Mouse (Mus musculus) hindbrain, embryonic 11.5 days (tissue): ENCODE measurements at regions not wholly inside any gene's neighbourhood (a gene's known extent, or its start where the extent isn't known, plus 50 kb on each side); places are given as distances from the start of the nearest gene placed in this dataset.
"Not testable (repeated sequence)": the region's sequence is repeated elsewhere in the genome, so short reads cannot be mapped to it uniquely, and the experiment has no call there.

Experiments used
- ATAC-seq: fragments of 200-750 bp; cut with Nextera tagmentation; 2 replicates; pipeline ENCODE4 v1.8.0; 2017; ENCODE audit warnings: mild to moderate bottlenecking, moderate TSS enrichment, moderate library complexity; ENCODE audit not compliant: low FRiP score
- DNase-seq: peaks from one replicate; pipeline ENCODE4 v3.0.0-alpha.2; 2015; ENCODE audit warnings: low spot score
- H3K27ac ChIP-seq: fragments of 300-500 bp; sonication (generic); 2 replicates; pipeline ENCODE4 v1.5.1; 2014; ENCODE audit warnings: mild to moderate bottlenecking, low read depth, low read length
- H3K27me3 ChIP-seq: fragments of 300-500 bp; sonication (generic); 2 replicates; pipeline ENCODE4 v1.6.1; 2014; ENCODE audit warnings: mild to moderate bottlenecking, low read length, moderate library complexity, mixed read lengths; ENCODE audit not compliant: control insufficient read depth, insufficient read depth
- H3K36me3 ChIP-seq: fragments of 300-500 bp; sonication (generic); 2 replicates; pipeline ENCODE4 v1.6.1; 2014; ENCODE audit warnings: mild to moderate bottlenecking, low read length, moderate library complexity, mixed read lengths; ENCODE audit not compliant: control insufficient read depth, insufficient read depth
- H3K4me1 ChIP-seq: fragments of 300-500 bp; sonication (generic); replicated peaks from 2 replicates; pipeline ENCODE4 v1.6.1; 2014; ENCODE audit warnings: low read length, mixed read lengths; ENCODE audit not compliant: control insufficient read depth, insufficient read depth
- H3K4me2 ChIP-seq: fragments of 300-500 bp; sonication (generic); replicated peaks from 2 replicates; pipeline ENCODE4 v1.6.1; 2014; ENCODE audit warnings: mild to moderate bottlenecking, low read depth, low read length
- H3K4me3 ChIP-seq: fragments of 300-500 bp; sonication (generic); 2 replicates; pipeline ENCODE4 v1.5.1; 2014; ENCODE audit warnings: low read depth, low read length
- H3K9ac ChIP-seq: fragments of 300-500 bp; sonication (generic); 2 replicates; pipeline ENCODE4 v1.6.1; 2014; ENCODE audit warnings: low read depth, low read length
- H3K9me3 ChIP-seq: fragments of 300-500 bp; sonication (generic); 2 replicates; pipeline ENCODE4 v1.6.1; 2016; ENCODE audit warnings: low read length; ENCODE audit not compliant: control insufficient read depth
- WGBS: fragments of 180-500 bp; shearing (Covaris S2); extraction: QIAGEN DNeasy Blood & Tissue Kit; methylation state at CpG from one replicate; pipeline ENCODE4 v1.1.7; 2014; 5-methylcytosine and 5-hydroxymethylcytosine counted together

DNA sequence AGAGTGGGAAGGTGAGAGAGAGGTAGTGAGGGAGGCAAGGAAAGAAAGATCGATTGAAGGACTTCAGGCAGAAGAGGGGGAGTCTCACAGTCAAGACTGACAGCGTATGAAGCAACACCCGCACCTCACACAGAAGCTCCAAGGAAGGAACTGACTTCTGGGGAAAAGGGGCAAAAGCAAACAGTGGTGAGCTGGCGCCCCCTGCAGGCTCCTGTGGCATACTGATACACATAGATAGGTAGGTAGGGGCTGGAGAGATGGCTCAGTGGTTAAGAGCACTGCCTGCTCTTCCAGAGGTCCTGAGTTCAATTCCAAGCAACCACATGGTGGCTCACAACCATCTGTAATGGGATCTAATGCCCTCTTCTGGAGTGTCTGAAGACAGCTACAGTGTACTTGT is 183.0 kb downstream of the Prdm2 start:
- H3K27me3 ChIP-seq, H3K9ac ChIP-seq, H3K4me2 ChIP-seq, H3K4me1 ChIP-seq, ATAC-seq, H3K27ac ChIP-seq, H3K4me3 ChIP-seq, H3K36me3 ChIP-seq, DNase-seq, H3K9me3 ChIP-seq: not testable (repeated sequence)
- WGBS, result 61% methylated on average over 4 of the region's 4 CpGs

DNA sequence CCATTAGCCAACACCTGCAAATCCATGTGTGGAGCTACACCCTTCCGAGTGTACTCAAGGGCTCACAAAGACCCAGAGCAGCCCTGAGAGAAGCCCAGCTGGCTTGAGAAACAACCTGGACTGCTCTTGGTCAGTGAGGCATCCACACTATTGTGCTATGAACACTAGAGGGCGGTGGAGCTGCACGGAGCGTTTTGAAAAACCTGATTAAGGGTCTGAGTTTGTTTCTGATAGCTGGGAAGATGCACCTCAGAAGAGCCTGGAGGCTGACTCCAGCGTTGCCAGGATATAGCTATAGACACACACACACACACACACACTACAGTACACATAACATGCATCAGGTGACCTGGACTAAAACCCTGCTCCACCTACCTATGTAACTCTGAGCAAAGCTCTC is 185.5 kb downstream of the Prdm2 start:
- H3K4me2 ChIP-seq, result no peak overlapping the region
- H3K4me3 ChIP-seq, result no peak overlapping the region
- H3K4me1 ChIP-seq, result no peaks in the 10 kb centered on the region
- no peaks in the 10 kb centered on the region for H3K27me3 ChIP-seq
- H3K36me3 ChIP-seq, result no peaks in the 10 kb centered on the region
- 10% methylated on average over 5 of the region's 5 CpGs for WGBS
- peak; percentile 85 for DNase-seq
- H3K9me3 ChIP-seq, result no peaks in the 10 kb centered on the region
- H3K9ac ChIP-seq, result no peak overlapping the region
- H3K27ac ChIP-seq, result no peak overlapping the region
- peak; percentile 81; the same call in 1 of the 2 replicates for ATAC-seq

DNA sequence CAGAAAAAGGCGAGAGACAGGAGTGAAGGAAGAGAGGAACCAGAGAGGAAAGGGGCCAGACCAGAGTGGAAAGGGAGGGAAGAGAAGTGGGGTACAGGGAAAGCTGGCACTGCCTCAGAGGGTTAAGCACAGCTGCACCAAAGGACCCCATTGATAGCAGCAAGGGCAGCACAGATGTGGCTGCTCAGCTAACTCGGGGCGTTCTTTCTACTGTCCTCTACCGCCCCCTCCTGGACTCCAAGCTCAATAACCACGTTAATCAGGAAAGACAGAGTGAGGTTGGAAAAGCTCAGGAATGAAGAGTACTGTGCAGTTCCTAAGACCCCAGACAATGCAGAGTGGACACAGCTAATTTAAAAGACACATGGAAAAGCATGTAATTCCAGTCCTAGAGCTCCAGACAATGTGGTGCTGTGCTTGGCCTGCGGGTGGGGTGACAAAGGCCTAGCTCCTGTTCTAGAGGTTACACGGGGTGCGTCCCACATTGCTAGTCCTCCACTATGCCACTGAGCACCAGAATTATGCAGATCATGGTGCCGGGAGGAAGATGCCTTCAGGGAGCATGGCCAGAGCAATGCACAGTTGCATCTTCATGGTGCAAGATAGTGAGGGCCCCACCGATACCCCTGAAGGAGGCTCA is 191.4 kb downstream of the Prdm2 start:
- DNase-seq, result peak; percentile 87
- WGBS, result 47% methylated on average over 10 of the region's 10 CpGs

DNA sequence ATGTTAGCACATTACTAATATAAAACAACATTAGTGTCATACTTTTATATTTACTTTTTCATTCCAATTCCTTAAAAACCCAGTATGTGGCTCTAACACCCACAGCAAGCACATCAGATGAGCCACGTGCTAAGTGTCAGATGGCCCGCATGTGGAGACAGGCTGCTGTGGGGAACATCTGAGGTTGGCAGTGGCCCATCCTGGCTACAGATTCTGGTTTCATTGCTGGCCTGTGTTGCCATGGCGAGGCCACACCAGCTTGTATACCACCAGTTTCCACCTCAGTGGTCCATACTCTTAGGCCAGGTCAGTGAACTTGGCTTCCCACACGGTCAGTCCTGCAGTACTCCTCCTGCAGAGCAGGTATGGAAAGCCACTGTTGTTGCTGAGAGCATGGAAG is 192.1 kb downstream of the Prdm2 start:
- Histone ChIP-seq H3K4me2 (no peak overlapping the region), H3K9me3 (no peaks in the 10 kb centered on the region), H3K36me3 (no peaks in the 10 kb centered on the region), H3K27me3 (no peaks in the 10 kb centered on the region), H3K27ac (no peak overlapping the region), H3K4me1 (no peaks in the 10 kb centered on the region), H3K9ac (no peak overlapping the region), H3K4me3 (no peak overlapping the region)
- DNase-seq (no peak), ATAC-seq (peak; percentile 21; the same call in 1 of the 2 replicates)
- WGBS, result 78% methylated on average over 4 of the region's 4 CpGs

More for the DNA sequence above, 191.4 kb downstream of the Prdm2 start:
- Histone ChIP-seq H3K4me2 (no peak overlapping the region), H3K27ac (no peak overlapping the region), H3K4me1 (no peaks in the 10 kb centered on the region), H3K36me3 (no peaks in the 10 kb centered on the region), H3K9me3 (no peaks in the 10 kb centered on the region), H3K4me3 (no peak overlapping the region), H3K9ac (no peak overlapping the region), H3K27me3 (no peaks in the 10 kb centered on the region)
- ATAC-seq, result peak; percentile 65

DNA sequence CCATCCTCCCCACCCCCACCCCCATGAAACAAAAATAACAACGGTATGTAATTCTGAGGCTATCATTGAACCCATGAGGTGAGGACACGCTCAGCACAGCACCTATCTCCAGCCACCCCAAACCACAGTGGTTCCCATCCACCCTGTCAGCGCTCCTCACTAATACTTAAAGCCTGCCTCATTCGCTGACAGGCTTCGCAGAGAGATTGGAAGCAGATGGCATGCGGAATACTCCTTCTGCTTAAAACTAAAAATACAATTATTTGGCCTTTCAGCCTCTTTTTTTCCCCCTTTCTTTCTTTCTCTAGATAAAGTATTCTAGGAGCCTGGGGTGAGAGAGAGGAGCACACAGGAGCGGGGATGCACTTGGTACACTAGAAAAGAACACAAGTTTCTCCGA is 199.9 kb downstream of the Prdm2 start:
- Histone ChIP-seq H3K27me3 (no peaks in the 10 kb centered on the region), H3K9ac (no peak overlapping the region), H3K9me3 (no peaks in the 10 kb centered on the region), H3K4me3 (no peak overlapping the region), H3K36me3 (no peaks in the 10 kb centered on the region), H3K4me1 (no peaks in the 10 kb centered on the region), H3K27ac (no peak overlapping the region), H3K4me2 (no peak overlapping the region)
- DNase-seq (no peak), ATAC-seq (no peak)
- WGBS, result 82% methylated on average over 8 of the region's 8 CpGs

DNA sequence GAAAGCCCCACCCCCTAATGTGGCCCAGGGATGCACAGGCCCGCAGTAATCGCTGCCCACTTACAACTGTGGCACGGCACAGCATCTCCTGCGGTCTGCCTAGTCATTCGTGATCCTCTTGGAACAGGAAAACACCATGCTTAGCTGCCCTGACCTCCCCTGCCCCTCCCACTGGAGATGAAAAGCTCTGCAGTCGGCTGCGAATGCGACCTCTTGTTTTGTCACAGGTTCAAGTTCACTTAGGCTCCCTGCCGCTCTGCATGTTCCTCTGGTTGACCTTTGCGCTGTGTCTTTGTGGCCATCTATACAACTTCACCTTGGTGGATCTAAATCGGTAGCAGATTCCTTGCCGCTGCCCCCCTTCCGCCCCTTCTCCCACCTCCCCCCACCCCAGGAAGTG is 210.8 kb downstream of the Prdm2 start:
- Histone ChIP-seq H3K27ac (no peak overlapping the region), H3K9me3 (no peaks in the 10 kb centered on the region), H3K4me1 (no peaks in the 10 kb centered on the region), H3K4me2 (no peak overlapping the region), H3K36me3 (no peaks in the 10 kb centered on the region), H3K27me3 (no peaks in the 10 kb centered on the region), H3K4me3 (no peak overlapping the region), H3K9ac (no peak overlapping the region)
- DNase-seq, result no peak
- WGBS, result 35% methylated on average over 13 of the region's 13 CpGs
- ATAC-seq, result no peak

DNA sequence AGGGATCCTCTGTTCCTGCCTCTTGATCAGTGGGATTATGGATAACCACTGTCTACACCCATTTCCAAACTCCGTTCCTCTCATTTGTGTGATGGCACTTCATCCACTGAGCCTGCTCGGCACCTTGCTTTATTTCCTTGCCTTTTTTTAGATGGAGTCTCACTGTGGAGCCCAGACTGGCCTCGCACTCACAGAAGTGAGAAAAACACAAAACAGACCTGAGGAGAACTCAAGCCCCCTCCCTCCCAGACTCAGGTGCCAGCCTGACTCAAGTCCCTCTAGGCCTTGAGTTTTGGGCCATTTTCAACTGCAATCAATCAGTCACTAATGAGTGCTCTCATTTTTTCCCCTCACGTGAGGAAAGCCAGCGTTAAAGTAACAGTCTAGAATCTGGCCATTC is 211.3 kb downstream of the Prdm2 start:
- Histone ChIP-seq H3K27me3 (no peaks in the 10 kb centered on the region), H3K4me2 (no peak overlapping the region), H3K9me3 (no peaks in the 10 kb centered on the region), H3K36me3 (no peaks in the 10 kb centered on the region), H3K9ac (no peak overlapping the region), H3K27ac (no peak overlapping the region), H3K4me1 (no peaks in the 10 kb centered on the region), H3K4me3 (no peak overlapping the region)
- 74% methylated on average over 5 of the region's 5 CpGs for WGBS
- no peak for DNase-seq
- no peak for ATAC-seq

DNA sequence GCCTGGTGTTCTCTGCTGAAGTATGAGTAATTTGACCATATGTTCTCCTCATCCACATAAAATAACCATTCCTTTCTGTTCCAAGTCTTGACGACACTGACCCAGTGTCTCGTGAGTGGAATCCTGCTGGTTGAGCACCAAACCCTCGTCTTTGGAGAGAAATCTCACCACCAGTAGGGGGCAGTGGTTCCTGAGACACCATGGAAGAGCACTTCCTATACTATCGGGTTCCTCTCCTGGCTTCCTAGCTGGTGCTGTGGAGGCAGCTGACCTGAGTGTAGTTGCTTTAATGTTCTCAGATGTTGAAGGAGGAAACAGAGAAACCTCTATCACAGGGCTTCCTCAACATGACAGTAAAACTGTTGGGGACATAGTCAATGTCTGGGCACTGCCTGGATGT is 216.4 kb downstream of the Prdm2 start:
- H3K4me2 ChIP-seq, result no peak overlapping the region
- DNase-seq, result no peak

DNA sequence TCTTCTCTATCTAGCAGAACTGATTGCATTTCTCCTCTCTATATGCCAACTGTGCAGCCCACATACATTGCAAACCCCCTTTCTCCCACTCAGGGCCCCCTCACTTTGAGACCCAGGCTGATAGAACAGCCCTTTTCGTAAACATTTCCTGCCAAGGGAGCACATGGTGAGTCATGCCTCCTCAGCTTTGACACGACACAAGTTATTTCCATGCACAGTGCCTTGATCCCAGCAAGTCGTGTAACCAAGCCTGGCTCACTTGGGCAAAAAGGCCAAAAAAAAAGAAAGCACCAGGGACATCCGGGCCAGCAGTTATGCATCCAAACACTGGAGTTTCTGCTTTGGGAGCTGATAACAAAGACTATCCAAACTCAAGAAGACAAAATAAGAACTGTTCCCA is 221.4 kb downstream of the Prdm2 start:
- Histone ChIP-seq H3K4me3 (no peak overlapping the region), H3K4me1 (no peaks in the 10 kb centered on the region), H3K9me3 (no peaks in the 10 kb centered on the region), H3K9ac (no peak overlapping the region), H3K4me2 (no peak overlapping the region), H3K27ac (no peak overlapping the region), H3K27me3 (no peaks in the 10 kb centered on the region), H3K36me3 (no peaks in the 10 kb centered on the region)
- WGBS, result 79% methylated on average over 4 of the region's 4 CpGs
- DNase-seq (no peak), ATAC-seq (no peak)

More for the DNA sequence above, 216.4 kb downstream of the Prdm2 start:
- no peak overlapping the region for H3K27ac ChIP-seq
- H3K36me3 ChIP-seq, result no peaks in the 10 kb centered on the region
- H3K4me1 ChIP-seq, result no peaks in the 10 kb centered on the region
- ATAC-seq, result no peak
- no peaks in the 10 kb centered on the region for H3K27me3 ChIP-seq
- H3K9me3 ChIP-seq, result no peaks in the 10 kb centered on the region
- WGBS, result 66% methylated on average over 4 of the region's 4 CpGs
- H3K4me3 ChIP-seq, result no peak overlapping the region
- no peak overlapping the region for H3K9ac ChIP-seq
